Mouse (Mus musculus): Measurements from ENCODE around the gene Ggt7. TPM values are rescaled to one million over a fixed set of nuclear protein-coding genes. Genes with fewer than 3 reads are reported as not detected.

The Ggt7 gene
- 1 to 10 TPM; 2.2 to 3.0 TPM for total RNA-seq (2023)

DNA sequence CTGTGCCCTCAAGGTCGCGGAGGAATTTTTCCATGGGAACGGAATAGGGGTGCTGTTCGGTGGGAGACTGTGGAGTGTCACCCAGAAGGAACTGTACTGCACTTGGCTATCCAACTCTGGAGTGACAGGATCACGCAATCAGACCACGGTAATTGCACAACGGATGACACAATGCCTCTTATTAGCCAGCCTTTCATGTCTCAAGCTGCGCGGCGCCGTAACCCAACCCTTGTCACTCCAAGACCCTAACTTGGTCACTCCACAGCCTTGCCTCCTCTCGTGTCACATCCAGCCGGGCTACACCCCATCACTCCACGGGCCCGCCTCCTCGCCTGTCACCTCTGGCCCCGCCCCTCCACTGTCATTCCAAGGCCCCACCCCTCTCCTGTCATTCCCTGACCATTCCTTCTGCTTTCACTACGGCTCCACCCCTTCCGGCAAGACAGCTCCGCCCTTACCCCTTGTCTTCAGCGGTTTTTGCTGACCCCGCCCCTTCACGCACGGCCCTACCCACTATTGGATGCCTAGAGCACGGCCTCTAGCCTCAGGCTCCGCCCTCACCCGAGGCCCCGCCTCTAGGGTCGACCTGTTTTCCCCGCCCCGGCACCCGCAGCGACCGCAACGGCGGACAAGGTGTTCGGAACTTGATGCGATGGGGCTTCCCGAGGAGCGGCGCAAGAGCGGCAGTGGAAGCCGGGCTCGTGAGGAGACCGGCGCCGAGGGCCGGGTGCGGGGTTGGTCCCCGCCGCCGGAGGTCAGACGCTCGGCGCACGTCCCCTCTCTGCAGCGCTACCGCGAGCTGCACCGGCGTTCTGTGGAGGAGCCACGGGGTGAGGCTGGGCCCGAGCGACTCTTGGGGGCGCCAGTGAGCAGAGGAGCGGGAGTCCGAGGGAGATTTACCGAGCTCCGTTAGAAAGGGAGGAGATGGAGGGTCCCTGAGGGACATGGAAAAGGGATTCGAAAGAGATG, at the start of gene Ggt7, which contains the start of gene Acss2:
Gene Ggt7, minus strand, starts transcription at position 783 of the 969 bp plus-strand sequence.
Gene Acss2, plus strand, starts transcription at position 494 of the 969 bp plus-strand sequence.

DNA sequence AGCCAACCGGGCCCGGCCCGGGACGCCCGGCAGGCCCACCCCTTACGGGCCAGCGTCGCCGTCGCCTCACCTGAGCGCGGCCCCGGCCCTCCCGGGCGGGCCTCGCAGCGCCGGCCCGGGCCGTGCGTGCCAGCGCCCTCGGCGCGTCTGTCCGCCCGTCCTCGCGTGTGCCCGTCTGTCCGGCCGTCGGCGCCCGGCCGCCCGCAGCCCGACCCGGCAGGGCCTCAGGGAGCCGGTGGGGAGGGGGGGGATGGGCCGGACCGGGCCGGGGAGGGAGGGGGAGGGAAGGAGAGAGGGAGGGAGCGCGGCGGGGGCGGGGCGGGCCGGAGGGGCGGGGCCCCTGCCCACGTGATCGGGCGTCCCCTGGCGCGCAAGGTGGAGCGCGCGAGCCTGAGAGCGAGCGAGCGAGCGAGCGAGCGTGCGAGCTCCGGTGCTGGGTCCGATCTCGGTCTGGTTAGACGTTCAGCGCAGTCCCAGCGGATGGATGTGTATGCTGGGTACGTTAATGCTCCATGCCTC, 44.4 kb downstream of the Ggt7 start, which contains the start of gene Ncoa6:
Gene Ncoa6, minus strand, starts transcription at position 325 of the 519 bp plus-strand sequence.

Other genes with a start within 250 kb of the Ggt7 start
- 10 to 100 TPM; 23.4 to 25.8 TPM for gene Map1lc3a, start 241.9 kb downstream of the Ggt7 start, total RNA-seq (2023)
- 10 to 100 TPM; 24.3 to 24.8 TPM for gene Pigu, start 160.8 kb downstream of the Ggt7 start, total RNA-seq (2023)
- gene Trp53inp2, start 137.2 kb downstream of the Ggt7 start, total RNA-seq (2023), result 10 to 100 TPM; 75.9 to 79.9 TPM
- gene Ncoa6, start 44.3 kb downstream of the Ggt7 start, total RNA-seq (2023), result 10 to 100 TPM; 70.9 to 72.0 TPM
- 10 to 100 TPM; 56.8 to 57.8 TPM for gene Acss2, start 289 bp downstream of the Ggt7 start, total RNA-seq (2023)
- 10 to 100 TPM; 10.7 to 12.6 TPM for gene Gss, start 74.6 kb upstream of the Ggt7 start, total RNA-seq (2023)
- not detected for gene Myh7b, start 93.0 kb upstream of the Ggt7 start, total RNA-seq (2023)
- 100 to 1,000 TPM; 206 to 223 TPM for gene Trpc4ap, start 174.1 kb upstream of the Ggt7 start, total RNA-seq (2023)
- 10 to 100 TPM; 33.0 to 33.1 TPM for gene Edem2, start 211.2 kb upstream of the Ggt7 start, total RNA-seq (2023)
- gene Gm17581, start 217.6 kb upstream of the Ggt7 start, total RNA-seq (2023), result not detected
- gene Procr, start 232.9 kb upstream of the Ggt7 start, total RNA-seq (2023), result under 1 TPM in 1 of 2 experiments, not detected in 1; 0.67 TPM